Mouse (Mus musculus) mesoderm, embryonic 11.5 days (tissue): ENCODE data around the gene Acap2.

Experiments
- DNase-seq: peaks from one replicate; pipeline ENCODE4 v3.0.0-alpha.2; 2012; ENCODE audit warnings: low read depth, low spot score

The Acap2 gene

DNA sequence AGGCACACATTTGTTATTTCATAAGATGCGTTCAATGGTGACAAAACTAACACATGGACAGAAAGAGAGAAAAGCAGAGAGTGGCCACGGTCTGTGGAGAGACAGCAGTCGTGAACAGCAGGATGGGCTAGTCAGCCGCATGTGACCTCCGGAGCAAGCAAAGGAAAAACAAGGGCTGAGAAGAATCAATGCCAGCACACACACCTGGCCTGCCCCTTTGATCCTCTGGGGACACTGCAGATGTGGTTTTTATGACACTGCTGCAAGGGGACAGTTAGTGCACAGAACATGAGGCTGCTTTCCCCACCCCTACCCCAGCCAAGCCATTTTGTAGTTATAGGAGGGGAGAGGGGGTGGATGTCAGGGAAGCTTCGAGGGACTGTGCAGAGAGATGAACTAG lies 152.9 kb downstream of the Acap2 start:
- no peak for DNase-seq

DNA sequence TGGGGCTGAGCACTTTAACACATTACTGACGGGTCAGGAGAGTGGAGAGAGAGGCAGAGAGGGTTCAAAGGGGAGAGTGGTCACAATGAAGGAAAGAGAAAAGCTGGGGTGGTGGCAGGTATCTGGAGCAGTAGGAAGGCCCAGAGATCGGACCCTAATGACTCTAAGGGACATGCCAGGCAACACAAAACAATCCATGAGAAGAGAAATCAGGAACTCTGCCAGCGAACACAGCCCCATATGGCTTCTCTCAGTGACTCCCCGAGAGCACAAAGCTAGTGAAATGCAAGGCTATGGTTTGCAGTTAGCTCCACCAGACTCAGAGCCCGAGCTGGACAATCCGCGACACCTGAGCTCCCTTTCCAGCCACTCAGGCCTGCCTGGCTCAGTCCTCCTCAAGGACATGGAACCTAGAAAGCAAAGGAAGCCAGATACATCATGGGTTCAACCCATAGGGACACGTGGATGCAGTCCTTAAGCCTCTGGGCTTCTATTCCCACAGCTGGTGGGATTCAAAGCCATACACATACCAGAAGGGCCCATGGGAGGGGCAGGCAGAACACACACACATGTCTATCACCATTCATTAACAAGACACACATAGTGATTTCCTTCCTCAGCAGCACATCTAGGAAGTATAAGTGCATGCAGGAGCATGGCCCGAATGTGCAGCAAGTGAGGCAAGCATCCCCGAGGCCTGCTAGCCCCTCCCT lies 153.7 kb downstream of the Acap2 start:
- DNase-seq: no peak

GRCm38 (mm10) chr16:31046217-31046659 lies 154.8 kb downstream of the Acap2 start:
- no peak for DNase-seq

GRCm38 (mm10) chr16:31045211-31045610 lies 155.8 kb downstream of the Acap2 start:
- no peak for DNase-seq

- DNase-seq: no peak
Measured at GRCm38 (mm10) chr16:31043136-31043535, 157.9 kb downstream of the Acap2 start.
